Mouse (Mus musculus) cortical plate, adult 2 months (tissue): ENCODE measurements around the gene Daam2.

Source experiments
- CTCF ChIP-seq: fragments of 200-500 bp; IDR thresholded peaks from 2 replicates; pipeline ENCODE4 v1.5.1; 2011; ENCODE audit warnings: mild to moderate bottlenecking, control low read depth, low read length; ENCODE audit not compliant: insufficient read depth; ENCODE audit errors: extremely low read depth
- POLR2A ChIP-seq: fragments of 200-500 bp; IDR thresholded peaks from 2 replicates; pipeline ENCODE4 v1.6.1; 2011; ENCODE audit warnings: mild to moderate bottlenecking, low read length, control low read depth; ENCODE audit not compliant: insufficient read depth; ENCODE audit errors: extremely low read depth

- TF ChIP-seq POLR2A (no peak), CTCF (no peak)
Observed at GRCm38 (mm10) chr17:49430136-49430535, 134.0 kb downstream of the Daam2 start.
